Mouse (Mus musculus) hindbrain, embryonic 16.5 days (tissue): ENCODE measurements at regions not wholly inside any gene's neighbourhood (a gene's known extent, or its start where the extent isn't known, plus 50 kb on each side); places are given as distances from the start of the nearest gene placed in this dataset.

Experiments
- ATAC-seq: fragments of 200-750 bp; cut with Nextera tagmentation; 2 replicates; pipeline ENCODE4 v1.8.0; 2017; ENCODE audit warnings: moderate TSS enrichment, moderate library complexity
- H3K27ac ChIP-seq: fragments of 300-500 bp; sonication (generic); 2 replicates; pipeline ENCODE4 v1.5.1; 2014; ENCODE audit warnings: low read depth, mild to moderate bottlenecking, control low read depth, low read length, moderate library complexity
- H3K27me3 ChIP-seq: fragments of 300-500 bp; sonication (generic); replicated peaks from 2 replicates; pipeline ENCODE4 v1.6.1; 2014; ENCODE audit warnings: low read length; ENCODE audit not compliant: control insufficient read depth, insufficient read depth
- H3K36me3 ChIP-seq: fragments of 300-500 bp; sonication (generic); 2 replicates; pipeline ENCODE4 v1.6.1; 2014; ENCODE audit warnings: mild to moderate bottlenecking, low read length, moderate library complexity, mixed read lengths; ENCODE audit not compliant: control insufficient read depth, insufficient read depth
- H3K4me1 ChIP-seq: fragments of 300-500 bp; sonication (generic); 2 replicates; pipeline ENCODE4 v1.6.1; 2014; ENCODE audit warnings: low read depth, low read length; ENCODE audit not compliant: control insufficient read depth, insufficient read depth
- H3K4me2 ChIP-seq: fragments of 300-500 bp; sonication (generic); 2 replicates; pipeline ENCODE4 v1.6.1; 2014; ENCODE audit warnings: mild to moderate bottlenecking, low read length, control low read depth, moderate library complexity
- H3K4me3 ChIP-seq: fragments of 300-500 bp; sonication (generic); 2 replicates; pipeline ENCODE4 v1.5.1; 2014; ENCODE audit warnings: mild to moderate bottlenecking, low read length, control low read depth, moderate library complexity
- H3K9ac ChIP-seq: fragments of 300-500 bp; sonication (generic); 2 replicates; pipeline ENCODE4 v1.6.1; 2014; ENCODE audit warnings: low read depth, mild to moderate bottlenecking, control low read depth, low read length, moderate library complexity
- H3K9me3 ChIP-seq: fragments of 300-500 bp; sonication (generic); 2 replicates; pipeline ENCODE4 v1.6.1; 2014; ENCODE audit warnings: mild to moderate bottlenecking, low read length, moderate library complexity; ENCODE audit not compliant: control insufficient read depth
- WGBS: fragments of 180-500 bp; shearing (Covaris S2); extraction: QIAGEN DNeasy Blood & Tissue Kit; methylation state at CpG from one replicate; pipeline ENCODE4 v1.1.7; 2014; 5-methylcytosine and 5-hydroxymethylcytosine counted together

- H3K4me3 ChIP-seq: no peak overlapping the region
- H3K9ac ChIP-seq: no peak overlapping the region
- no peak for ATAC-seq
- peak overlapping the region; percentile 34; the same call in 1 of the 2 replicates for H3K27ac ChIP-seq
- H3K36me3 ChIP-seq: no peaks in the 10 kb centered on the region
- 68% methylated on average over 14 of the region's 14 CpGs for WGBS
- peak overlapping the region; percentile 17; the same call in 1 of the 2 replicates for H3K4me2 ChIP-seq
- no peaks in the 10 kb centered on the region for H3K27me3 ChIP-seq
- H3K9me3 ChIP-seq: no peaks in the 10 kb centered on the region
- peaks cover 8% of the 10 kb centered on the region for H3K4me1 ChIP-seq
These were observed 75.9 kb upstream of the Gm9887 start for GRCm38 (mm10) chr12:69447962-69448767.

- Histone ChIP-seq H3K27me3 (no peaks in the 10 kb centered on the region), H3K9me3 (no peaks in the 10 kb centered on the region), H3K9ac (no peak overlapping the region), H3K4me1 (peaks cover 8% of the 10 kb centered on the region), H3K36me3 (no peaks in the 10 kb centered on the region), H3K4me3 (no peak overlapping the region), H3K4me2 (no peak overlapping the region), H3K27ac (no peak overlapping the region)
- ATAC-seq: no peak
- 78% methylated on average over 9 of the region's 9 CpGs for WGBS
These were observed 75.1 kb upstream of the Gm9887 start for GRCm38 (mm10) chr12:69447322-69447827.

- H3K27me3 ChIP-seq: no peaks in the 10 kb centered on the region
- H3K27ac ChIP-seq: peak overlapping the region; percentile 59
- ATAC-seq: peak; percentile 87
- H3K4me3 ChIP-seq: peak overlapping the region; percentile 1; the same call in 1 of the 2 replicates
- peaks cover 8% of the 10 kb centered on the region for H3K4me1 ChIP-seq
- H3K4me2 ChIP-seq: peak overlapping the region; percentile 47
- WGBS: 35% methylated on average over 17 of the region's 17 CpGs
- H3K9me3 ChIP-seq: no peaks in the 10 kb centered on the region
- H3K9ac ChIP-seq: peak overlapping the region; percentile 52; the same call in 1 of the 2 replicates
- no peaks in the 10 kb centered on the region for H3K36me3 ChIP-seq
These were observed 74.4 kb upstream of the Gm9887 start for GRCm38 (mm10) chr12:69446468-69447321.

GRCm38 (mm10) chr12:69446085-69446467 lies 73.8 kb upstream of the Gm9887 start:
- Histone ChIP-seq H3K9ac (peak overlapping the region; percentile 52), H3K36me3 (no peaks in the 10 kb centered on the region), H3K4me3 (peak overlapping the region; percentile 1; the same call in 1 of the 2 replicates), H3K4me2 (peak overlapping the region; percentile 47), H3K27me3 (no peaks in the 10 kb centered on the region), H3K4me1 (peaks cover 8% of the 10 kb centered on the region), H3K9me3 (no peaks in the 10 kb centered on the region), H3K27ac (peak overlapping the region; percentile 59)
- WGBS: 7% methylated on average over 10 of the region's 10 CpGs
- peak; percentile 73 for ATAC-seq

GRCm38 (mm10) chr12:69442321-69442720 lies 70.1 kb upstream of the Gm9887 start:
- no peaks in the 10 kb centered on the region for H3K9me3 ChIP-seq
- no peak overlapping the region for H3K27ac ChIP-seq

GRCm38 (mm10) chr12:69441764-69442163 lies 69.5 kb upstream of the Gm9887 start:
- Histone ChIP-seq H3K9me3 (no peaks in the 10 kb centered on the region), H3K27ac (no peak overlapping the region), H3K4me3 (no peak overlapping the region), H3K4me1 (peaks cover 8% of the 10 kb centered on the region), H3K9ac (no peak overlapping the region), H3K27me3 (no peaks in the 10 kb centered on the region), H3K36me3 (no peaks in the 10 kb centered on the region), H3K4me2 (no peak overlapping the region)
- WGBS: 87% methylated on average over 4 of the region's 4 CpGs
- ATAC-seq: no peak

More at GRCm38 (mm10) chr12:69442321-69442720, 70.1 kb upstream of the Gm9887 start:
- Histone ChIP-seq H3K4me2 (no peak overlapping the region), H3K4me1 (peaks cover 8% of the 10 kb centered on the region), H3K36me3 (no peaks in the 10 kb centered on the region), H3K4me3 (no peak overlapping the region), H3K27me3 (no peaks in the 10 kb centered on the region), H3K9ac (no peak overlapping the region)
- 21% methylated on average over 6 of the region's 6 CpGs for WGBS
- no peak for ATAC-seq

- no peak overlapping the region for H3K4me2 ChIP-seq
- H3K4me3 ChIP-seq: no peak overlapping the region
- H3K27me3 ChIP-seq: no peaks in the 10 kb centered on the region
- H3K9ac ChIP-seq: no peak overlapping the region
- no peak overlapping the region for H3K27ac ChIP-seq
- H3K9me3 ChIP-seq: peaks cover 4% of the 10 kb centered on the region; the same call in 1 of the 2 replicates
- no peaks in the 10 kb centered on the region for H3K36me3 ChIP-seq
- H3K4me1 ChIP-seq: no peaks in the 10 kb centered on the region
- no peak for ATAC-seq
- WGBS: 87% methylated on average over 5 of the region's 5 CpGs
These were observed 66.0 kb upstream of the Gm9887 start for GRCm38 (mm10) chr12:69438271-69438670.

- no peak overlapping the region for H3K9ac ChIP-seq
- H3K27ac ChIP-seq: no peak overlapping the region
- WGBS: 19% methylated on average over 10 of the region's 10 CpGs
- no peaks in the 10 kb centered on the region for H3K27me3 ChIP-seq
- H3K9me3 ChIP-seq: peaks cover 4% of the 10 kb centered on the region; the same call in 1 of the 2 replicates
- no peak overlapping the region for H3K4me3 ChIP-seq
- H3K4me1 ChIP-seq: no peaks in the 10 kb centered on the region
- ATAC-seq: no peak
- H3K36me3 ChIP-seq: no peaks in the 10 kb centered on the region
- no peak overlapping the region for H3K4me2 ChIP-seq
These were observed 64.7 kb upstream of the Gm9887 start for GRCm38 (mm10) chr12:69436839-69437501.
